Mouse (Mus musculus) kidney, adult 8-10 months (tissue): ENCODE measurements at regions not wholly inside any gene's neighbourhood (a gene's known extent, or its start where the extent isn't known, plus 50 kb on each side); places are given as distances from the start of the nearest gene placed in this dataset.

Experiments used
- DNase-seq, 2 experiments: peaks; one replicate each; pipeline ENCODE4 v3.0.0; 2022

- DNase-seq: no peak
Observed at GRCm38 (mm10) chr2:92754505-92755280, 155.2 kb downstream of the Chst1 start.

GRCm38 (mm10) chr2:92756491-92756890 lies 157.0 kb downstream of the Chst1 start:
- DNase-seq: no peak

GRCm38 (mm10) chr2:92758775-92759174 lies 156.1 kb upstream of the Syt13 start:
- no peak for DNase-seq

GRCm38 (mm10) chr2:92763881-92764635 lies 150.8 kb upstream of the Syt13 start:
- no peak for DNase-seq

- DNase-seq: no peak
Observed at GRCm38 (mm10) chr2:92767476-92768005, 147.4 kb upstream of the Syt13 start.

- no peak for DNase-seq
Observed at GRCm38 (mm10) chr2:92768088-92768487, 146.8 kb upstream of the Syt13 start.

GRCm38 (mm10) chr2:92769061-92769460 lies 145.8 kb upstream of the Syt13 start:
- DNase-seq: no peak

- DNase-seq: no peak
Observed at GRCm38 (mm10) chr2:92770098-92770497, 144.8 kb upstream of the Syt13 start.

GRCm38 (mm10) chr2:92772623-92773022 lies 142.3 kb upstream of the Syt13 start:
- no peak for DNase-seq

- DNase-seq: no peak
Observed at GRCm38 (mm10) chr2:92776497-92776896, 138.4 kb upstream of the Syt13 start.

GRCm38 (mm10) chr2:92779101-92779500 lies 135.8 kb upstream of the Syt13 start:
- no peak for DNase-seq

GRCm38 (mm10) chr2:92780021-92780420 lies 134.9 kb upstream of the Syt13 start:
- DNase-seq: no peak

GRCm38 (mm10) chr2:92781451-92781850 lies 133.4 kb upstream of the Syt13 start:
- DNase-seq: no peak

- no peak for DNase-seq
Observed at GRCm38 (mm10) chr2:92782621-92783020, 132.3 kb upstream of the Syt13 start.

GRCm38 (mm10) chr2:92784916-92785315 lies 130.0 kb upstream of the Syt13 start:
- no peak for DNase-seq

- no peak for DNase-seq
Observed at GRCm38 (mm10) chr2:92787925-92788410, 126.9 kb upstream of the Syt13 start.

- no peak for DNase-seq
Observed at GRCm38 (mm10) chr2:92788875-92789274, 126.0 kb upstream of the Syt13 start.

- DNase-seq: no peak
Observed at GRCm38 (mm10) chr2:92790374-92790773, 124.5 kb upstream of the Syt13 start.

- DNase-seq: no peak
Observed at GRCm38 (mm10) chr2:92799770-92800169, 115.1 kb upstream of the Syt13 start.

- DNase-seq: no peak
Observed at GRCm38 (mm10) chr2:92800667-92801066, 114.2 kb upstream of the Syt13 start.

- DNase-seq: no peak
Observed at GRCm38 (mm10) chr2:92804916-92805315, 110.0 kb upstream of the Syt13 start.

- DNase-seq: no peak
Observed at GRCm38 (mm10) chr2:92805761-92806160, 109.1 kb upstream of the Syt13 start.

- DNase-seq: no peak
Observed at GRCm38 (mm10) chr2:92806481-92807195, 108.3 kb upstream of the Syt13 start.
